Mouse (Mus musculus) lung, embryonic 15.5 days (tissue): ENCODE measurements around the gene Ess2. TPM values are rescaled to one million over a fixed set of nuclear protein-coding genes. Genes with fewer than 3 reads are reported as not detected.
A peak's percentile ranks its signal among the peaks of the same experiment; 100 is the strongest.

Source experiments
- ATAC-seq: fragments of 200-750 bp; cut with Nextera tagmentation; 2 replicates; pipeline ENCODE4 v1.8.0; 2017; ENCODE audit warnings: moderate number of reproducible peaks, borderline replicate concordance; ENCODE audit not compliant: low FRiP score, low TSS enrichment; ENCODE audit errors: extremely low read depth
- H3K27ac ChIP-seq: fragments of 300-500 bp; sonication (generic); 2 replicates; pipeline ENCODE4 v1.5.1; 2015; ENCODE audit warnings: moderate library complexity, mild to moderate bottlenecking, inconsistent platforms
- H3K27me3 ChIP-seq: fragments of 300-500 bp; sonication (generic); 2 replicates; pipeline ENCODE4 v1.6.1; 2015; ENCODE audit warnings: inconsistent platforms
- H3K36me3 ChIP-seq: fragments of 300-500 bp; sonication (generic); 2 replicates; pipeline ENCODE4 v1.6.1; 2015; ENCODE audit warnings: inconsistent platforms
- H3K4me1 ChIP-seq: fragments of 300-500 bp; sonication (generic); 2 replicates; pipeline ENCODE4 v1.6.1; 2015; ENCODE audit warnings: inconsistent platforms
- H3K4me2 ChIP-seq: fragments of 300-500 bp; sonication (generic); 2 replicates; pipeline ENCODE4 v1.6.1; 2015; ENCODE audit warnings: inconsistent platforms, mild to moderate bottlenecking, moderate library complexity
- H3K4me3 ChIP-seq: fragments of 300-500 bp; sonication (generic); 2 replicates; pipeline ENCODE4 v1.5.1; 2015; ENCODE audit warnings: mild to moderate bottlenecking, inconsistent platforms
- H3K9ac ChIP-seq: fragments of 300-500 bp; sonication (generic); 2 replicates; pipeline ENCODE4 v1.6.1; 2015; ENCODE audit warnings: inconsistent platforms
- H3K9me3 ChIP-seq: fragments of 300-500 bp; sonication (generic); 2 replicates; pipeline ENCODE4 v1.6.1; 2016; ENCODE audit warnings: inconsistent platforms
- WGBS: fragments of 180-500 bp; shearing (Covaris S2); methylation state at CpG from one replicate; pipeline ENCODE4 v1.1.7; 2015; 5-methylcytosine and 5-hydroxymethylcytosine counted together
- polyA plus RNA-seq: library from polyadenylated mRNA; unstranded; fragments of >200 nt; fragmentation: Nextera tagmentation; extraction: Ambion mirVana; gene quantifications from 2 replicates; pipeline ENCODE4 v1.2.1, GENCODE M21; 2015

Gene Ess2
- polyA plus RNA-seq, 1 experiment from 2014 or later, result 43.5 TPM

DNA sequence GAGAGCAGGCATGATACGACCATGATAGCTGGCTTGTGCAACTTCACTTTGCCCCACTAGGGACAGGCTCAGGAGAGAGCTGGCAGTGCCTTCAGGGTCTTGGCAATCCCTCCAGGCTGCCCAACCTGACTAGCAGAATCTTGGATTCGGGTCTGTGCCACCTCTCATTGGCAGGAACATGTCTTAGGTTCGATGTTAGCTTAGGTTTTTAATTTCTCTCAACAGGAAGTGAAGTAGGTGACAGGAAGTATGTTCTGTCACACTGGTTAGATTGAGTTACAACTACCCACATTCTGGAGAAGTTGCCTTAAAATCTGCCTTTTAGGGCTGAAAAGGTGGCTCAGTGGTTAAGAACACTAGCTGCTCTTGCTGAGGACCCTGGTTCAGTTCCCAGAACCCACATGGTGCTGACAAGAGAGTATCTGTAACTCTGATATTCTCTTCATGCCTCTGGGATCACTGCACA lies 23.3 kb upstream of the Ess2 start:
- Histone ChIP-seq H3K27ac (no peak overlapping the region), H3K4me3 (no peak overlapping the region), H3K27me3 (no peaks in the 10 kb centered on the region; the same call in 1 of the 2 replicates), H3K36me3 (no peaks in the 10 kb centered on the region), H3K9me3 (no peaks in the 10 kb centered on the region), H3K9ac (no peak overlapping the region), H3K4me1 (peaks cover 10% of the 10 kb centered on the region), H3K4me2 (no peak overlapping the region)
- 54% methylated on average over 3 of the region's 3 CpGs for WGBS
- ATAC-seq, result no peak

DNA sequence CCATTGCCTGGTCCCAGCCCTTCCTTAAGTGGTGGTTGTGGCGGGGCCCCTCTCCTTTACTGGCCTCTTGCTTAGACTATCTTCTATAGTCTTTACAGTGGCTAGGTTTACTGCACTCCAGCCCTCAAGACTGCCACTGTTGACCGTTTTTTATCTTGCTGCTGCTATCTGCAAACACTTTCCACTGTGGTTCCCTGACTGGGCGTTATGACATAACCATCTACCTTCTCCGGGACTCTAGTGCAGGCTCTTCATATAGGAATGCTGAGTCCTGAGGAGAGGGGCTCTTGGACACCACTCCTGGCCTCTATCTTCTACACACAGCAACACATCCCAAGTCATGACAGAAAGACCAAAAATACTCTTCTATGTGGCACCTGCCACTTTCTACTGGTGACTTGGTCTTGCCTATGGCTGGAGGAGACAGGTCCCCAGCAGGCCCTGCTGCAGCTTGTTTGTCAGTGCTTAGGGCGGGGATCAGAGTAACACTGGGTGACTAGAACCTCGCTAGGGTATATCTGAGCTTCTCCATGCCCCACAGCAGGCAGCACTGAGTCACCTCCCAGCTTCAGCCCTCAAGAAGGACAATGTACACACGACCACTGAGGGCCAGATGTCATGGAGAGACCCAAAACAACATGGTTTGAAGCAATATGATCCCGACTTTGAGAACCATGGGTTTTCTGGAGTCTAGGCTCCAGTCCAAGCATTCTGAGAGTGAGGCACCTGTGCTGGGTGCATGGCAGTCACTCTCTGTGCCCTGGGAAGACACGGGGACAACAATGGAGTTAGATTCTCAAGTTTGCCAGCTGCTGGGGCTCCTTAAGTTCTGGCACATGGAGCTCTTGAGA lies 22.7 kb upstream of the Ess2 start:
- no peak overlapping the region for H3K27ac ChIP-seq
- no peak overlapping the region for H3K4me2 ChIP-seq
- H3K27me3 ChIP-seq, result no peaks in the 10 kb centered on the region; the same call in 1 of the 2 replicates
- H3K9me3 ChIP-seq, result no peaks in the 10 kb centered on the region
- ATAC-seq, result no peak
- no peak overlapping the region for H3K9ac ChIP-seq
- no peak overlapping the region for H3K4me3 ChIP-seq
- H3K36me3 ChIP-seq, result no peaks in the 10 kb centered on the region
- peaks cover 7% of the 10 kb centered on the region for H3K4me1 ChIP-seq
- whole genome bisulfite sequencing, result 56% methylated on average over 9 of the region's 9 CpGs

DNA sequence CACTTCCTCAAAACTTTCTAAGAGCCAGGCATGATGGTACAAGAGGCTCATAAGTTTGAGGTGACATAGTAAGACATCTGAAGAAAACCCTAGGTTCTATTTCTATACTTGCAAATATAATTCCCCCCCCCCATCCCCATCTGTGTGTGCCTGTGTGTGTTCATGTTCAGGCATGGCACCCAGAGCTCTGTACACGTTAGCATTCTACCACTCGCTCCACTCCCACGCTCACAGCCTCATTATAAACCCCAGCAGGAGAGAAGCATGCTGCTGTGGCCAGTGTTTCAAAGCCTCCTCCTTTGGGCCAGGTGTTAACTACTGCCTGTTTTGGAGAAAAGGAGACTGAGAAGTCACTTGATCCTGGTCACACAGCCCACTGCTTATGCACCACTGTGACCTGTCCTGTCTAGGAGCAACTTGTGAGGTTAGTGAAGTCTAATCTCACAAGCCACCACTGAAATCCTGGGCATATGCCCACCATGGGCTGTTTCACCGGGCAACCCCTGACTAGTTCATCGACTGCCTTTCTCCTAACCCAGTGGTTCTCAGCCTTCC lies 20.8 kb upstream of the Ess2 start:
- no peaks in the 10 kb centered on the region; the same call in 1 of the 2 replicates for H3K27me3 ChIP-seq
- peaks cover 7% of the 10 kb centered on the region for H3K4me1 ChIP-seq
- H3K9me3 ChIP-seq, result no peaks in the 10 kb centered on the region
- 66% methylated on average over 5 of the region's 5 CpGs for WGBS
- ATAC-seq, result no peak
- no peaks in the 10 kb centered on the region for H3K36me3 ChIP-seq
- H3K27ac ChIP-seq, result no peak overlapping the region
- H3K4me3 ChIP-seq, result no peak overlapping the region
- H3K9ac ChIP-seq, result no peak overlapping the region
- H3K4me2 ChIP-seq, result no peak overlapping the region

DNA sequence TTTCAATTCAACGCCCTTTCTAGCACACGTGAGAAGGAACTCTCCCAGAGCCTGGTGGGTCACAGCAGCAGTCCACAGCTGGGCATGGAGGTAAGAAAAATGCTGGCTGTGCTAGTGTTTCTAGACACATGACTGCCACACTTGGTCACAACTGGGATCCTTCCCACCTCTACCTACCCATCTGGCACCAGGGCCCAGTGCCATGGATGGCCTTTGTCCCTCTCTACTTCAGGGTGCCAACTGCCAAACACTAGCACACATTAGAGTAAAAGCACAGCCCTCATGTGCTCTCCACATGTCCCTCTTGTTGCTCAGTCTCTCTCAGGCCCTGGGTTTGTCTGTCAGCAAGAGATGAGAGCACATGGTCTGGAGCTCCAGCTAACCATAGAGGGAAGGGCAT lies 18.5 kb upstream of the Ess2 start:
- WGBS, result 76% methylated on average over 2 of the region's 2 CpGs
- H3K4me1 ChIP-seq, result peaks cover 13% of the 10 kb centered on the region
- no peaks in the 10 kb centered on the region for H3K27me3 ChIP-seq
- H3K4me3 ChIP-seq, result no peak overlapping the region
- H3K9me3 ChIP-seq, result no peaks in the 10 kb centered on the region
- no peak overlapping the region for H3K27ac ChIP-seq
- no peak overlapping the region for H3K9ac ChIP-seq
- ATAC-seq, result no peak
- H3K36me3 ChIP-seq, result 0 out of 2 replicates have a peak, but pooled peaks cover 6% of the 10 kb centered on the region
- H3K4me2 ChIP-seq, result no peak overlapping the region

DNA sequence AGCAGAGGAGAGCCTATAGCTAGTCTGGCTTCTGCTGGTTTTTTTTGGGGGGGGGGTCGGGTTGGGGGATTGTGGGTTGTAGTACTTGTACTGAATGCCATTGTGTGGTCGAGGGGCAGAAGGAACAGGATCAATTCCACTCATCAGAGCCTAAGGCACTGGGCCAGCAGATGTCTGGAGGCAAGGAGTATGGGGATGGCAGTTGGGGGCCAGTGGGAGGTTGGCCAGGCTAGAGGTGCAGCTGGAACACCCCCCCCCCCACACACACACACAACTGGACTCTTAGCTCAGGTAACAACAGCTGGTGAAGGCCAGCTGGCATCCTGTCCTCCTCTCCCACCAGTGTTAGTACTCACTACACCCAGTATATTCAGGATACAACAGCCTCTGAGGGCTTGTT lies 18.1 kb upstream of the Ess2 start:
- Histone ChIP-seq H3K27me3 (no peaks in the 10 kb centered on the region), H3K27ac (peak overlapping the region; percentile 85), H3K36me3 (0 out of 2 replicates have a peak, but pooled peaks cover 6% of the 10 kb centered on the region), H3K9me3 (no peaks in the 10 kb centered on the region), H3K4me2 (peak overlapping the region; percentile 97), H3K4me3 (no peak overlapping the region), H3K4me1 (peaks cover 13% of the 10 kb centered on the region), H3K9ac (no peak overlapping the region)
- WGBS, result 16% methylated on average over 2 of the region's 2 CpGs
- no peak for ATAC-seq

DNA sequence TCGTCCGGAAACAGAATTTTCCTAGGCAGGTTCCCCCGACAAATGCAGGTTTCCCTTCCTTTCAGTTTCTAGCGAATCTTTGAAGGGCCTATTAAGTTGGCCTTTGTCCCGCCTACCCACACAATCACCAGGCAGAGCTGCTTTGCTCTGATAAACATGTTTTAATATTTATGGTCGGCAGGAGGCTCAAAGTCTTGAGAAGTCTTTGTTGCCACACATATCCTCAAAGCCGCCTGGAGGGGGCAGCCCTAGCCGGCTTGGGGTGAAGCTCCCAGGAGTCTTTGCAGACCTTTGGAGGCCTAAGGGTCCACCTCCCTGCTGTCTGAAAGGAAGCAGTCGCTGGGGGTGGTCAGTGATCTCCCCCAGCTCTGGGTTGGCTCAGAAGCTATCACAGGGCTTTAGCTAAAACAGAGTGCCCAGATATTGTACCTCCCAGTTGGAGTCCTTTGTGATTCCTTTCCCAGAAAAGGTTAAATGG lies 17.5 kb upstream of the Ess2 start:
- Histone ChIP-seq H3K9ac (peak overlapping the region; percentile 53), H3K4me1 (peaks cover 13% of the 10 kb centered on the region), H3K4me2 (peak overlapping the region; percentile 97), H3K9me3 (no peaks in the 10 kb centered on the region), H3K27ac (peak overlapping the region; percentile 85), H3K4me3 (peak overlapping the region; percentile 69), H3K36me3 (0 out of 2 replicates have a peak, but pooled peaks cover 6% of the 10 kb centered on the region), H3K27me3 (no peaks in the 10 kb centered on the region)
- under 1% methylated on average over 9 of the region's 9 CpGs for whole genome bisulfite sequencing
- peak; percentile 62; the same call in 1 of the 2 replicates for ATAC-seq

DNA sequence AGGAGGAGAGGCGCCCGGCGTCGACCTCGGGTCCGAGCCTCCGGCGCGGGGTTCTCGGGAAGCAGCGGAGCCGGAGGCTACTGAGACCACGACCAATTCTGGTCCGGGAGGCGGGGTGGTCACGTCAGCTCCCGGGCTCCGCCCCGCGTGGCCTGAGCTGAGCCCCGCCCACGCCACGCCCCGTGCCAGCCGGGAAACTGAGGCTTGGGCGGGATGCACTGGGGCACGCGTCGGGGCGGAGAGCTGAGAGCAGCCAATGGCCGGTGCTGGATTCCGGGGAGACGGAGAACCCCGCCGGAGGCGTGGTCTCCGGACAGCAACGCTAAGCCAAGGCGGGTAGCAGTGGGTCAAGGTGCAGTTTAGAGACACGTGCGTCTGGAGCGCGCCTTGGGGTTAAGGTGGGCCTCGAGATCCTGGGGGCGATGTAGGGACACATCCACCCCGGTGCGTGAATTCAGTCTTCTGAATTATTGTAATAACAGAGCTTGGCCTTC lies 17.0 kb upstream of the Ess2 start, which contains the start of gene Slc25a1:
TSS of gene Slc25a1 (minus strand) at position 133 of the 494 bp plus-strand sequence.
- Histone ChIP-seq H3K4me1 (peaks cover 13% of the 10 kb centered on the region), H3K27me3 (no peaks in the 10 kb centered on the region), H3K9ac (peak within 1 kb of the TSS; percentile 53), H3K9me3 (no peaks in the 10 kb centered on the region), H3K36me3 (0 out of 2 replicates have a peak, but pooled peaks cover 6% of the 10 kb centered on the region), H3K4me3 (peak within 1 kb of the TSS; percentile 69), H3K4me2 (peak within 1 kb of the TSS; percentile 97), H3K27ac (peak within 1 kb of the TSS; percentile 85)
- under 1% methylated on average over 47 of the region's 47 CpGs for WGBS
- peak; percentile 83 for ATAC-seq

DNA sequence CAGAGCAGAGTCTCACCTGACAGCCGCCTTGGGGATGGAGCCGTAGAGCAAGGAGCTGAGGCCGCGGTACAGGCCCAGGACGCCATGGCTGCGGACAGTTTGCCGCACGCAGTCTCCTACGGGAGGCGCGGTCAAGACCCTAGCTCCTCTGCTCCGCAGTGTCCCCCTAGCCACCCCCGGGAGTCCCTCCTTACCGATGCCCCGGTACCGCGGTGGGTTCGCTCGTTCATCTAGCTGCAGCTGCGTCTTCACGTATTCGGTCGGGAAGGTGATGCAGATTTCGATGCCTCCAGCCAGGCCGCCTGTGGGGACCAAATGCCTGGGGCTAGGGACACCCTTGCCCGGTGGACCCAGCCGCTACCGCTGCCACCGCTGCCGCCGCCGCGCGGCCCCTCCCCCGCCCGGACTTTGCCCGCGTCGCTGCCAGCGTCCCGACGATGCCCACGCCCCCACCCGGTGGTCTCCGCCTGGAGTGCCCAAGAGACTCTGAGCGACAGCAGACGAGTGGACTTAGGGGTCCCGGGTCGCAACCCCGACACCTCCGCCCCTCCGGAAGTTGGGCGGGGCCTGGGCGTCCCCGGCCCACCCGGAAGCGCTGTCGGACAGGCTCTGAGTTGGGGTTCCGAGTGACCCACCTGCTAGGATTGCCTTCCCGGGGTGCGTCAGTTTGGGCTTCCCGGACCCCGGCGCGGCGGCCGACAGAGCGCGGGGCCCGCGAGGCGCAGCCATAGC lies 16.4 kb upstream of the Ess2 start:
- H3K27me3 ChIP-seq, result no peaks in the 10 kb centered on the region
- peak overlapping the region; percentile 69 for H3K4me3 ChIP-seq
- H3K9me3 ChIP-seq, result no peaks in the 10 kb centered on the region
- under 1% methylated on average over 61 of the region's 72 CpGs for WGBS
- H3K4me1 ChIP-seq, result peaks cover 18% of the 10 kb centered on the region
- 0 out of 2 replicates have a peak, but pooled peaks cover 6% of the 10 kb centered on the region for H3K36me3 ChIP-seq
- ATAC-seq, result peak; percentile 57
- peak overlapping the region; percentile 97 for H3K4me2 ChIP-seq
- H3K9ac ChIP-seq, result peak overlapping the region; percentile 53
- H3K27ac ChIP-seq, result peak overlapping the region; percentile 85

DNA sequence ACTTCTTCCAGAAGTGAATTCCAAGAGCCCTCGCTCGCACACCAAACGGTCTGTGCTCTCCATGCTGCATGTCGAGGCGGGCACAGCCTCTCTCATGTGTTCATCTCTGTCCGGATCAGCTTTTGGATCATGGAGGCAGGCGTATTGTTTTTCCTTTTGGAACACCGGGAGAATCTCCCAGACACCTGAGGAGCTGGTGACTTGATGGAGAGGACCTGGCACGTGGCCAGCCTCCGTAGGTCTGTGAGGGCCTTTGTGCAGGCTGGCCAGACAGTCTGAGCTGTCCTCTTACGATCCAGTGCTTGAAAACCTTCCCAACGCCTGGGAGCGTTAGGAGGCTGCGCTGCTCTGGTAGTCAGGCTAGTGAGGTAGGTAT lies 11.0 kb upstream of the Ess2 start:
- Histone ChIP-seq H3K9ac (peak overlapping the region; percentile 67), H3K4me2 (peak overlapping the region; percentile 94), H3K9me3 (no peaks in the 10 kb centered on the region), H3K4me3 (peak overlapping the region; percentile 60), H3K36me3 (0 out of 2 replicates have a peak, but pooled peaks cover 6% of the 10 kb centered on the region), H3K27ac (peak overlapping the region; percentile 49), H3K27me3 (peaks cover 33% of the 10 kb centered on the region), H3K4me1 (peaks cover 26% of the 10 kb centered on the region)
- WGBS, result under 1% methylated on average over 14 of the region's 14 CpGs
- peak; percentile 9 for ATAC-seq

DNA sequence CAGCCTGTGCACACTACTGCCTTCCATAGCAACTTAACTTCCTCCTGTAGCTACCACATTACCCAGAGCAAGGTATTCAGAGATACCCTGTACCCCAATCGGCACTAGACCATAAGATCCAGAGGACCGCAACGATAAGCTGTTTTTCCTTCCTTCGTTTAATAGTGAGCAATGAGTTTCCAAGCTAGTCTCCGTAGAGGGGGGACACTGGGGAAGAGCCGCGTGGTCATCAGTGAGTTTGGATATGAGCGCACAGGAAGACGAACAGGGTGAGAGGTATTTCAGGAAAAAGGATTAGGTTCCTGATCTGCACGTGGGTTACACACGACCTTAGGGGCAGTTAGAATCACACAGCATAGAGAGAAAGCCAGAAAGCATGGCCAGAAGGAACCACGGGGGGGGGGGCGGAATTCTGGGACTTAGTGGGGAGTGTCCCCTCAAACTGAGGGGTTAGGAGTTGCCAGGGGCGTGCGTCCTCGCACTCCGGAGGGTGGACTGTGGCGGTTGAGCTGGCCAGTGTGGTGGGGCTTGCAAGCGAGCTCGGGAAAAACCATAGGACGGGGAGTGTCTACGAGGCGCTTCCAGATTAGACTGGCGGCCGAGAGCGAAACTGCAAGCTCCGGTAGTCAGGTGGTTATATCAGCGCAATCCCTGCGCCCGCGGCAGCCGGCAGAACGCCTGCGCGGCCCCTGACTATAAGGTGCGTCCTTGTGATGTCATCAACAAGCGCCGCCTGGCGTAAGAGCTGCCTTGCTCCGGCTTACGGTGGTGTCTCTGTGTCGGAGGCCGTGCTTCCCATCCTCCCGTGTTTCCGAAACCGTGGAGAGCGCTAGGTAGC lies 10.4 kb upstream of the Ess2 start:
- peak; percentile 95 for ATAC-seq
- H3K27ac ChIP-seq, result peak overlapping the region; percentile 86
- H3K4me1 ChIP-seq, result peaks cover 20% of the 10 kb centered on the region
- peak overlapping the region; percentile 94 for H3K4me2 ChIP-seq
- peak overlapping the region; percentile 60 for H3K4me3 ChIP-seq
- 0 out of 2 replicates have a peak, but pooled peaks cover 6% of the 10 kb centered on the region for H3K36me3 ChIP-seq
- H3K27me3 ChIP-seq, result peaks cover 39% of the 10 kb centered on the region
- 2% methylated on average over 47 of the region's 47 CpGs for WGBS
- no peaks in the 10 kb centered on the region for H3K9me3 ChIP-seq
- H3K9ac ChIP-seq, result peak overlapping the region; percentile 67
